ENCODE assay signal across 25 mouse cellular contexts in genomic region chr10:18365432-18365831, GRCm38 (mm10). TPM values are rescaled to one million over a fixed set of nuclear protein-coding genes. Genes with fewer than 3 reads are reported as not detected.
DNase-seq lines count a peak whose midpoint lies in the region; ATAC-seq and TF ChIP-seq lines count a peak whose summit lies in the region.
"Had no signal": no experiment of that assay in that cellular context is flagged by ENCODE, and none has a peak within 500 bp of the region (broad histone marks: within the 10 kb centered on the region; RNA-seq: fewer than 3 reads in every experiment).

No protein-coding gene starts in this region.

- no peak overlapping the region for H3K4me2 ChIP-seq in intestine, postnatal 0 days (replicated peaks; ENCODE audit: low read depth)
- H3K4me2 ChIP-seq in intestine, embryonic 16.5 days (ENCODE audit: low read depth, low read length), result no peak overlapping the region
- H3K4me2 ChIP-seq: embryonic facial prominence, embryonic 12.5 days; forebrain, embryonic 13.5 days; forebrain, embryonic 15.5 days had no signal

- ATAC-seq in intestine, postnatal 0 days, result peak; percentile 28; the same call in 1 of the 2 replicates
- ATAC-seq in intestine, embryonic 16.5 days, result no peak
- ATAC-seq in common myeloid progenitor, adult 5-6 weeks (replicated peaks; ENCODE audit: low read depth, poor library complexity, severe bottlenecking), result peak; percentile 56
- ATAC-seq: activated CD4-positive, CD25-positive, alpha-beta regulatory T cell, adult 4 months; CD4-positive, CD25-positive, alpha-beta regulatory T cell, adult 4 months; forebrain, embryonic 13.5 days; forebrain, embryonic 15.5 days; forebrain, postnatal 0 days; Patski had no signal

- TF ChIP-seq CTCF in intestine, postnatal 0 days (IDR thresholded peaks at IDR 0.05; ENCODE audit: low read depth), result no peak

- WGBS in intestine, postnatal 0 days, result 81% methylated on average over 6 of the region's 6 CpGs
- WGBS in intestine, embryonic 16.5 days, result 89% methylated on average over 6 of the region's 6 CpGs

- no peaks in the 10 kb centered on the region for H3K4me1 ChIP-seq in intestine, postnatal 0 days (replicated peaks; ENCODE audit: control insufficient read depth, insufficient read depth, low read length)
- no peaks in the 10 kb centered on the region for H3K4me1 ChIP-seq in intestine, embryonic 16.5 days (ENCODE audit: control insufficient read depth, insufficient read depth, low read length)

- H3K4me3 ChIP-seq in intestine, postnatal 0 days (ENCODE audit: low read depth, low read length), result no peak overlapping the region
- H3K4me3 ChIP-seq in intestine, embryonic 16.5 days (ENCODE audit: low read length), result no peak overlapping the region
- H3K4me3 ChIP-seq: embryonic facial prominence, embryonic 10.5 days; embryonic facial prominence, embryonic 12.5 days; forebrain, embryonic 13.5 days; forebrain, embryonic 15.5 days had no signal

- no peak overlapping the region for H3K27ac ChIP-seq in intestine, postnatal 0 days (ENCODE audit: low read depth, low read length)
- no peak overlapping the region for H3K27ac ChIP-seq in intestine, embryonic 16.5 days (ENCODE audit: low read length)
- H3K27ac ChIP-seq: embryonic facial prominence, embryonic 10.5 days; embryonic facial prominence, embryonic 12.5 days; forebrain, embryonic 13.5 days; forebrain, embryonic 15.5 days had no signal

- no peaks in the 10 kb centered on the region for H3K27me3 ChIP-seq in intestine, postnatal 0 days (replicated peaks; ENCODE audit: control insufficient read depth, insufficient read depth, low read length)
- H3K27me3 ChIP-seq in intestine, embryonic 16.5 days (replicated peaks; ENCODE audit: control insufficient read depth, insufficient read depth, low read length), result no peaks in the 10 kb centered on the region
- H3K27me3 ChIP-seq: CH12.LX; embryonic facial prominence, embryonic 12.5 days; Patski had no signal

- no peaks in the 10 kb centered on the region for H3K36me3 ChIP-seq in intestine, postnatal 0 days (ENCODE audit: control insufficient read depth, insufficient read depth)
- H3K36me3 ChIP-seq in intestine, embryonic 16.5 days (ENCODE audit: control insufficient read depth, insufficient read depth, low read length), result no peaks in the 10 kb centered on the region
- H3K36me3 ChIP-seq: embryonic facial prominence, embryonic 10.5 days; embryonic facial prominence, embryonic 12.5 days; forebrain, embryonic 15.5 days; G1E had no signal

- DNase-seq in 3T3-L1 (ENCODE audit: low read depth, low spot score), result peak; percentile 15
- no peak for DNase-seq in urinary bladder, postnatal 4 days (ENCODE audit: low spot score in 2 of 2)
- DNase-seq in kidney, postnatal 10 days, result no peak
- DNase-seq: adrenal gland, adult 8-10 months; adrenal gland, postnatal 14 days; adrenal gland, postnatal 36 days; B cell, adult 2 months; cerebellum, adult 11-12 months; cerebellum, adult 2 months; cerebellum, adult 9-10 months; cerebellum, postnatal 10 days; cerebellum, postnatal 25 days; forebrain, postnatal 0 days had no signal

- H3K9me3 ChIP-seq in intestine, postnatal 0 days (ENCODE audit: control insufficient read depth), result no peaks in the 10 kb centered on the region
- no peaks in the 10 kb centered on the region for H3K9me3 ChIP-seq in intestine, embryonic 16.5 days (ENCODE audit: control insufficient read depth, low read length)
- H3K9me3 ChIP-seq: embryonic facial prominence, embryonic 10.5 days; embryonic facial prominence, embryonic 12.5 days; forebrain, embryonic 13.5 days; forebrain, embryonic 15.5 days; G1E had no signal

- no peak overlapping the region for H3K9ac ChIP-seq in intestine, postnatal 0 days (ENCODE audit: low read depth, low read length)
- no peak overlapping the region for H3K9ac ChIP-seq in intestine, embryonic 16.5 days (ENCODE audit: low read depth, low read length)
- H3K9ac ChIP-seq: embryonic facial prominence, embryonic 12.5 days; forebrain, embryonic 13.5 days; forebrain, embryonic 15.5 days; forebrain, postnatal 0 days had no signal

RNA-seq across cellular contexts. Expression of gene Nhsl1, which starts 46.6 kb away (rescaled TPM):
- polyA plus RNA-seq in intestine, postnatal 0 days (2015; fragmentation: Nextera tagmentation; extraction: Ambion mirVana), result 11.9 and 12.5 TPM in 2 replicates
- 8.1 and 9.3 TPM in 2 replicates for polyA plus RNA-seq in intestine, embryonic 16.5 days (2015; fragmentation: Nextera tagmentation; extraction: Ambion mirVana)
- 1.3 and 1.4 TPM in 2 replicates for total RNA-seq in common myeloid progenitor, adult 5-6 weeks (2017)
- polyA plus RNA-seq: G1E had no signal
